Mouse (Mus musculus) kidney, postnatal 14 days (tissue): Measurements from ENCODE around the gene Crispld2.
A peak's percentile ranks its signal among the peaks of the same experiment; 100 is the strongest.

Experiments
- DNase-seq: peaks from one replicate; pipeline ENCODE4 v3.0.0; 2022; ENCODE audit warnings: mixed read lengths

Crispld2 gene

GRCm38 (mm10) chr8:120072259-120072658 lies 80.0 kb downstream of the Crispld2 start:
- no peak for DNase-seq

GRCm38 (mm10) chr8:120072827-120073226 lies 80.6 kb downstream of the Crispld2 start:
- DNase-seq: peak; percentile 67

- DNase-seq: no peak
Observed at GRCm38 (mm10) chr8:120074516-120074915, 82.3 kb downstream of the Crispld2 start.

- no peak for DNase-seq
Observed at GRCm38 (mm10) chr8:120075347-120075746, 83.1 kb downstream of the Crispld2 start.

DNA sequence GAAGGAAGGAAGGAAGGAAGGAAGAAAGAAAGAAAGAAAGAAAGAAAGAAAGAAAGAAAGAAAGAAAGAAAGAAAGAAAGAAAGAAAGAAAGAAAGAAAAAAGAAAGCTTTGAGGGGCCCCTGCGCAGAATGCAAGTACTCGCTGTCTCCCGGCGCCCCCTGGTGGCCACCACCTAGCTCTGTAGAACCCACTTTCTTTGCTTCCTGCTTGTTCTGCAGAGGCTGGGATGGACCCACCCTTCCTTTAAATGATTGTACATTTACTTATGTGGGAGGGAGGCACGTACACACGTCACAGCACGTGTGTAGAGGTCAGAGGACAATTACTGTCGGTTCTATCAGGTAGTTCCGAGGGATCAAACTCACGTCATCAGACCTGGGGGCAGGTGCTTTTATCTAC lies 85.8 kb downstream of the Crispld2 start:
- peak; percentile 88 for DNase-seq

DNA sequence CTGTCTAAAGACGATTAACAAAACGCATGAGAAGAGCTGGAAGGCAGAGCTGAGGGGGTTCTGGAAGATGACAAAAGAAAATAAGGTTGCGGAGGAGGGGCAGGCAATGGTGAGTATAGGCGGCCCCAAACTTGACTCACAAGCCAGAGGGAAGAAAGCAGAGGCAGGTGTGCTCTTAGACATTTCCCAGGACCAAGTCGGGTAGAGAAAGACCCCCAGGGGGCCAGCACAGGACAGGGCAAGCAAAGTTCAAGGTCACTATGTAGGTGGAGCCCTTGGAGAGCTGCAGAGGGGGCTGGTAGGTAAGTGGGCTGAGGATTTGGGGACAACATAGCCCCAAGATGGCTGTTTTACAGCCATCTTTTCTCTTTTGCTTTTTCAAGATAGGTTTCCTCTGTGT lies 87.1 kb downstream of the Crispld2 start:
- DNase-seq: no peak

- DNase-seq: no peak
Observed at GRCm38 (mm10) chr8:120083261-120083660, 91.0 kb downstream of the Crispld2 start.

GRCm38 (mm10) chr8:120084783-120085182 lies 92.5 kb downstream of the Crispld2 start:
- DNase-seq: no peak

- DNase-seq: no peak
Observed at GRCm38 (mm10) chr8:120089511-120089910, 97.3 kb downstream of the Crispld2 start.

GRCm38 (mm10) chr8:120091032-120091431 lies 98.8 kb downstream of the Crispld2 start:
- DNase-seq: no peak

GRCm38 (mm10) chr8:120093103-120093502 lies 100.9 kb downstream of the Crispld2 start:
- no peak for DNase-seq

DNA sequence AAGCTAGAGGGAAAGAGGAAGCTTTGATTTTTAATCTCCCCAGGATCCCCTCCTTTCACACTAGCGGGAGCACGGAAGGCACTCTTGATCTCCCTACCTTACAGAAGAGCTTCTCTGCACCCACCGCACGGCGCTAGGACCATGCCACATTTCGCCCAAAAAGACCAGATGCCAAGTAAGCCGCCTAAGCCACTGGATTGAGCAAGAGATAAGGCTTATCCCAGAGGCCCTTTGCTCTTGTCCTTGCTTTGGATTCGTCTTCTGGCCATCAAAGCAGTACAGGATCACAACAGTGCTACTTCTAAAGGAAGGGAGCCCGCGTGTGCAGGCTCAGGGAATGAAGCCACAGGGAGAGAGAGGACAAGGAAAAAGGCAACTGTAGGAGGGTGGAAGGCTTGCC lies 102.6 kb downstream of the Crispld2 start:
- no peak for DNase-seq

GRCm38 (mm10) chr8:120096486-120096885 lies 104.2 kb downstream of the Crispld2 start:
- no peak for DNase-seq

DNA sequence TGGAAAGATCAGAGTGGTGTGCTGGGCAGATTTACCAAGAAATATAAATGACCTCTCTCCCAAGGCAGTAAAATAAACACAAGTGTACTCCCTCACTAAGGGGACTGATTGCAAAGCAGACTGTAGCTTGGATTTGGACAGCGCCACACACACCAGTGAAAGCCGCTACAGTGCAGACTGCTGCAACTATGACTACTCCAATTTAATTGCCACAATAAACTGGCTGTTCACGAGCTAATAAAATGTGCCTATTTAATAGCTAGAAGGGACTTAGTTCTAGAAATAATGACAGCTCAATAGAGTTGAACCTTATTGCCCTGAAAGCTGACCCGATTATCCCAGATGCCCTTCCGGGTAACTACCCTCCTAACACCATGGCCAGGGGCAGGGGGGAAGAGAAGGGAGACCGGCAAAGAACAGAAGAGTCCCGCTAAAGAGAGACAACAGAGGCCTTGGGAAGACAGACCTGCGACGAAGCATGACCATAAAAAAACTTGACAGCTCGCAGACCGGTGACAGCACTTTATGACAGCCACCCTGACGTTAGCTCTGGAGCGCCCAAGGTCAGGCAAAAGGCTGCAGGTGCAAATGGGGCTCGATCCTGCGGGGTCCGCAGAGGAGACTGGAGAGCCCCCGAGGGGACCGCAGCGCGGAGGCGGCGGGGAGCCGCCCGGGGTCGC lies 108.3 kb downstream of the Crispld2 start:
- peak; percentile 26 for DNase-seq

DNA sequence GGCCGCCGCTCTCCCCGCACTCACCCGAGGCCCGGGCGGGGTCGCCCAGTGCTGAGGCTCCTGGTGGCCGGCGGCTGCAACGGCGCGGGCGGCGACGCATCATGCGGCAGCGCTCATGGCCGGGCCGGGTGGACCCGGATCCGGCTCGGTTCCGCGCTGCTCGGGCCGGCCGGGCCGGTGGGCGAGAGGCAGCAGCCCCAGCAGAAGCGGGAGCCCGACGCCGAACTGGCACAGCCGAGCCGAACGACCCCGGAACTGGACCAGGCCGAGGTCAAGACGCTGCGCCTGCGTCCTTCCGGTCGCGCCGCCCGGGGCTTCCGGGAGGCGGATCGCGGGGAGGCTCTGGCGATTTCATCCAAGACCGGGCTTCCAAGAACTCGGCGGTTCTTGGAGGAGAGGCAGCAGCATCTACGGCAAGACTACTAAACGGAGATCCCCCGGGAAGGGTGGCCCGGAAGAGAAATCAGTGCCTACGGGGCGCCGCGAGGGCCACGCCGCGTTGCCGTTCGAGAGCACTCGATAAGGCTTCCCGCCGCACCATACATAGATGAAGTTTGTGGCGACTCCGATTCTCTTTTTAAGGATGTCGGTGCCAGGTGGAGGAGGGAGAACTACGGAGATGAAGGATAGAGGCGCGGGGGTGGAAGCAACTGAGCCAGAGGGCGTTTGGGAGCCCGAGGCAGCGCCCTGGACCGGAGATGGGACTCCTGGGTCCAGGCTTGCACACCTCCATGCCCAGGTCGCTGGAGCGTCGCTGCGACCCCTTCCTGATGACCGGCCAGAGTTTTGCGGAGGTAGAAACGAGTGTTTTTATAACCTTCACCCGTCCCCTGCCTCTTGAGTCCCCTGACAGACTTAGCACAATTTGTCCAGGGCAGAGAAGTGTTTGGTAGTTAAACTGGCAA lies 109.1 kb downstream of the Crispld2 start, which contains the start of gene Zdhhc7:
Gene Zdhhc7, minus strand, starts transcription at position 415 of the 905 bp plus-strand sequence.
- peak; percentile 87 for DNase-seq
